Mouse (Mus musculus) C2C12 (cell line): Measurements from ENCODE around the gene Ifnl3.

Source experiments
- CTCF ChIP-seq: IDR thresholded peaks from one replicate; pipeline ENCODE4 v1.5.1; 2011; ENCODE audit not compliant: control insufficient read depth, insufficient read depth, insufficient read length
- MAX ChIP-seq: IDR thresholded peaks from one replicate; pipeline ENCODE4 v1.6.1; 2011; ENCODE audit warnings: mild to moderate bottlenecking, control low read depth
- MYOD1 ChIP-seq: IDR thresholded peaks from one replicate; pipeline ENCODE4 v1.6.1; 2011; ENCODE audit warnings: low read depth; ENCODE audit not compliant: control insufficient read depth, insufficient read length
- MYOG ChIP-seq: IDR thresholded peaks from one replicate; pipeline ENCODE4 v1.6.1; 2011; ENCODE audit not compliant: control insufficient read depth, insufficient read length; ENCODE audit errors: extremely low read depth
- USF1 ChIP-seq: IDR thresholded peaks from one replicate; pipeline ENCODE4 v1.6.1; 2011; ENCODE audit warnings: low read depth, mild to moderate bottlenecking, control low read depth, moderate library complexity

DNA sequence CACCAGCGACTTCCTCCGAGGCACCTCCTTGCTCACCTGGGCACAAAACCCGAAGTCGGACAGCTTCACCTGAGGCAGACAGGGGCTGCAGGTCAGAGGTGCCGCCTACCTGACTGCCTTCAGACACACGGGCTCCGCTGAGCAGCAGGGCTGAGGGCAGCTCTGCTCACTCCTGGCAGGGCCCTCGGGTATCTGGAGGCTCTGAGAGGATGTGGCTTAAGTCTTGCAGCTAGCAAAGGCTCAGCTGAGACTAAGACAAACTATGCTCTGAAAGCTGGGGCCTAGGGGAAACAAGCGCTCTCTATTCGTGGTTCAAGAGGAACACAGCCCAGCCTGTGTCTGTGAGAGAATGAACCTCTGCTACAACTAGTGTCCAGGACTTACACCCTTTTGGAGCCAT is 38.2 kb downstream of the Ifnl3 start:
- TF ChIP-seq CTCF: no peak
- no peak for TF ChIP-seq MAX
- TF ChIP-seq USF1: no peak
- TF ChIP-seq MYOD1: no peak
- no peak for TF ChIP-seq MYOG
